Mouse (Mus musculus) Patski (cell line): ENCODE results near the gene Hmgcll1. TPM values are rescaled to one million over a fixed set of nuclear protein-coding genes. Genes with fewer than 3 reads are reported as not detected.
A peak's percentile ranks its signal among the peaks of the same experiment; 100 is the strongest.
"Not testable (repeated sequence)": the region's sequence is repeated elsewhere in the genome, so short reads cannot be mapped to it uniquely, and the experiment has no call there.

Source experiments
- ATAC-seq: fragments of 100-300 bp; one replicate; pipeline ENCODE4 v1.8.0; 2021
- CTCF ChIA-PET: fragments of 350-600 bp; sonication (Branson Sonifier 250); formaldehyde crosslinking; loops from one replicate; lab custom pipeline; 2022; ENCODE audit warnings: inconsistent platforms; lab: Charles Lee
- POLR2A ChIA-PET: fragments of 350-600 bp; sonication (Branson Sonifier 250); formaldehyde crosslinking; loops from one replicate; lab custom pipeline; 2022; ENCODE audit warnings: antibody characterized with exemption, inconsistent platforms; lab: Charles Lee
- DNase-seq: peaks from one replicate; pipeline ENCODE4 v3.0.0-alpha.2; 2011; ENCODE audit warnings: low read depth, low spot score
- H3K27me3 ChIP-seq: fragments of 371-371 bp; one replicate; pipeline ENCODE4 v1.5.1; 2021
- CTCF ChIP-seq: fragments of 100-300 bp; IDR thresholded peaks from one replicate; pipeline ENCODE4 v1.5.1; 2021
- in situ Hi-C: fragments of 300-500 bp; cut with MboI; formaldehyde crosslinking; loops from 3 replicates; pipeline ENCODE4 v1.11.1; 2018; ENCODE audit warnings: low pct_unique_long_range_greater_than_20kb, mixed read lengths
- polyA plus RNA-seq: library from polyadenylated mRNA; unstranded; gene quantifications from one replicate; pipeline ENCODE4 v1.2.3, GENCODE M21; 2021

The Hmgcll1 gene
- polyA plus RNA-seq, 1 experiment from 2014 or later = 2.6 TPM

DNA sequence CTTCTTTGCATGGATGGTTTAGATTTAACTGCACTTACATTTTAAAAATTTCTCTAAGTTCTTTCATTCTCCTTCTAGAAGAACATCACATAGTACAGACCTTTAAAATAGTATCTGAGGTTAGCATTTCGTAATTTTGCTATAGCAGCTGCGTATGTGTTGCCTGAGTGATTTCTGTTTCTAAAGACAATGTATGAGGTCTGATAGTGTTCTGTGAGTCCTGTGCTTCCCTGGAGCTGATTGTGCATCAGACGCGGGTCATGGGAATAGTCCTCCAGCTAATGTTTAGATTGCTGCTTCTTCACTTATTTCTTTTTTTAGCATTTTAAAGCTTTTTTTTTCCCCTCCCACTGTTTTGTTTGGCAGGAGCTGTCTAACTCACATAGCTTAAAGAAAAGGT is 46.8 kb downstream of the Hmgcll1 start:
- in situ Hi-C loops = no loop called here

DNA sequence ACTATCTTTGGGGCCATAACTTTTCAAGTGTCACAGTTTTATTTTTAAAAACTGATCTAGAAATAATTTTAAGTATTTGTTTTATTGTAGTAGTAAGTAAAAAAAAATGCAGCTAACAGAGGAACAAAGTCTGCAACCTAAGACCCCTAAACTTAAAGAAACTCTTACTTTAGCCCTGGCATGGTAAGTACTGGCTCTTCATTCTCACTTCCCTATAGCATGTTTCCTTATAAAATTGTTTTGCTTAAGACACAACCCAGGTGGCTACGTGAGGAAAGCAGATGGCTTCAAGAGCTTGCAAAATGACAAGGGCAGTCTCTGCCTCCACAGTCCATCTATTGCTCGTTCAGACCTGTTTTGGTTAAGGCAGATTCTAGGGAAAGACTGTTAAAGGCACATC is 49.5 kb downstream of the Hmgcll1 start:
- no peak for DNase-seq
- ChIA-PET POLR2A (no interaction called here), CTCF (no interaction called here)
- no peak for ATAC-seq
- no peak for TF ChIP-seq CTCF
- in situ Hi-C loops = no loop called here
- no peaks in the 10 kb centered on the region for H3K27me3 ChIP-seq

More for the DNA sequence above, 46.8 kb downstream of the Hmgcll1 start:
- DNase-seq (no peak), ATAC-seq (no peak)
- CTCF ChIA-PET = no interaction called here
- no peak for TF ChIP-seq CTCF
- POLR2A ChIA-PET = no interaction called here
- H3K27me3 ChIP-seq = no peaks in the 10 kb centered on the region

DNA sequence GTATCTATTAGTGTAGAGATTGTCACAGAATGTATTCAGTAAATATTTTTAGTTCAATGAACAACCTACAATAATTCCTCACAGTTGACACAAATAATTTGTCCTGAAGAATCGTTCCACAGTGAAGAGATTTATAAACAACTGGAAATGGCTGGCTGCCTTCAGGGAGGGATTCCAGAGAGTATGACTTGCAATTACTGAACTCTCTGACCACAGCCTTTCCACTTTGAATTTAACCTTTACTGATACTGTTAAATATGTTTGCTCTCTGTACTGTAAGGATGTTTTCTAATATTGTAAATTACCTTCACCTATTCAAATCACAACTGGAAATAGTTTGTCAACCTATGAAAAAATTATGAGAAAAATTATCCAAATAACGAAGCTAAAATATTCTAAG is 76.9 kb downstream of the Hmgcll1 start:
- CTCF ChIA-PET = no interaction called here
- TF ChIP-seq CTCF = no peak
- ATAC-seq (peak; percentile 57), DNase-seq (no peak)
- in situ Hi-C loops = no loop called here
- POLR2A ChIA-PET = no interaction called here
- peaks cover 6% of the 10 kb centered on the region for H3K27me3 ChIP-seq

DNA sequence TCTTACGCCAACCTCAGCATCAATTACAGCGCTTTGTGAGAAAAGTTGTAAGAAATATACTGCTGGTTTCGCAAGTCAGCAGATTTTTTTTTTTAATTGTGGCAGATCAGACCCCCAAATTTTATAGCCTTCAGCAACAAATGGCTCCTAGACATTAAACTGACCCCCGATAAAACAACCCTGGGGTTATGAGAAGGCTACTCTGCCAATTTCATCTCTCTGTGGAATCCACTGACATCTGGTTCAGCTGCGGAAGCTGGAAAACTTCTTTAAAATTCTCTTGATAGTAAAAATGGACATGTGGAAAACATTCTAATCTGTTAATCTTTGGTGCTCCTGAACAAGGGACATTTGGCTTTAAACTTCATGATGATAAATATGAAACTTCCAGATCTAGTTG is 82.6 kb downstream of the Hmgcll1 start:
- TF ChIP-seq CTCF = no peak
- in situ Hi-C loops = no loop called here
- CTCF ChIA-PET = no interaction called here
- ATAC-seq (no peak), DNase-seq (no peak)
- H3K27me3 ChIP-seq = no peaks in the 10 kb centered on the region
- POLR2A ChIA-PET = no interaction called here

DNA sequence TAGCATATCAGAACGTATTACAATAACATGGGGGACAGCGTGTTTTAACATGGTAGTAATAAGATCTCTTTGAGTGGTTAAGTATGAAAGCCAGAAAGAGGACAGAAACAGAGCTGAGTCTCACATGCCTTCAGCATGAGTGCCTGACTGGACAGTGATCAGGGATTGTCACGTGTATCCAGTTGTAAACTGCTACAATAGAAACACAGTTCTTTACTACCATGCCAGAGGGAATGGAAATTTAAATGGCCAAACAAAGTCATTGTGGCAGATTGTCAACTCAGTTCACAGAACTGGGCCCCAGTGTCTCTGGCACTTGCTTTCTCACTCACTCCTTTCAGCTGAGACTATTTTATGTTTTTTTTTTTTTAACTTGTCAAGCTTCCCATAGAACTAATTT is 85.3 kb downstream of the Hmgcll1 start:
- no peak for DNase-seq
- no peak for TF ChIP-seq CTCF
- CTCF ChIA-PET = no interaction called here
- POLR2A ChIA-PET = no interaction called here
- in situ Hi-C loops = no loop called here
- H3K27me3 ChIP-seq = no peaks in the 10 kb centered on the region
- no peak for ATAC-seq

DNA sequence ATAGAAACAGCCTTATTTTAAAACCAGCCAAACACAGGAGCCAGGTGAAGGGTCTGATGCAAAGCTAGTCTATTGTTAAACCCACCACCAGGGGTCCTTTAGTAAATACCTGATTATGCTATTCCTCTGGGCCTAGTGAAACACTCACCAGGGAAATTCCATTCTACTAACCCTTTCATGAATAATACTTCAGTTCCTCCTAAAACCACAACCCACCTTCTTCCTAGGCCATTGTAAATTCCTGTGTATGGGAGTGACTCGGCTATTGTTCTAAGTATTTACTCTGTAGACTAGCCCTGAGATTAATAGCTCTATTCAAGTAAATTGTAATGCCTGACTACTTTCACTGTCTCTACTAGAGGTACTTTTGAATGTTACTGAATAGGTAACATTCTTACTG is 89.8 kb downstream of the Hmgcll1 start:
- ATAC-seq, POLR2A ChIA-PET, H3K27me3 ChIP-seq, in situ Hi-C loops, DNase-seq: not testable (repeated sequence)
- CTCF ChIA-PET = interaction anchor here (1.6 kb wide), 1 partner anchor 18 kb away, joined by 3 read pairs; no protein-coding TSS in a partner anchor

DNA sequence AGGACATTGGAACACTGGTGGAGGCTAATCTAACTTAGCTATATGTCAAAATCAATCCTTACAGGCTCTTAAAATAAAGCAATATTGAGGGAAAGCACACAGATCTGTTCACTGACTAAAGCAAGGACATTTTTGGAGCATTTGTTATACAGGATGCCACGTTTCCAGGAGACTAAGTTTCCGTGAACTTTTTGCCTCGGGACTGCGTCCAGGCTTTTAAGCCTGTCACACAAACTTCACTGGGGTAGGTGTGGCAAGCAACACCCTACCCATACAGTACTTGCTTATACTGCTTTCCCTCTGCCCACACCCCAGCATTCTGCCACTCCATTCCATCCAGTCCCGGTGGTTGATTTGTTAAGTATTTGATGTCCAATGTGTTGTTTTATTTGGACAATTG is 90.2 kb downstream of the Hmgcll1 start:
- no peak for ATAC-seq
- no peak for DNase-seq
- POLR2A ChIA-PET = no interaction called here
- no peak for TF ChIP-seq CTCF
- no peaks in the 10 kb centered on the region for H3K27me3 ChIP-seq
- CTCF ChIA-PET = interaction anchor here (1.6 kb wide), 1 partner anchor 18 kb away, joined by 3 read pairs; no protein-coding TSS in a partner anchor
- in situ Hi-C loops = no loop called here

DNA sequence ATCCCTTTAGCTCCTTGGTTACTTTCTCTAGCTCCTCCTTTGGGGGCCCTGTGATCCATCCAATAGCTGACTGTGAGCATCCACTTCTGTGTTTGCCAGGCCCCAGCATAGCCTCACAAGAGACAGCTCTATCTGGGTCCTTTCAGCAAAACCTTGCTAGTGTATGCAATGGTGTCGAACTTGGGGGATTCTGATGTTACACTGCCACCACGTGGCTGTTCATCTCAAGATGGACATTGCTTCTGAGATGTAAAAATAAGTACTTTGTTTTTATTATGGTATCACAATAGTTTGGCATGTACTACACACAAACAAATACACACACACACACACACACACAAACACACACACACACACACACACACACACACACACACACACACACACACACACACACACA is 108.2 kb downstream of the Hmgcll1 start:
- DNase-seq, H3K27me3 ChIP-seq, POLR2A ChIA-PET, ATAC-seq: not testable (repeated sequence)
- peak; percentile 68 for TF ChIP-seq CTCF
- CTCF ChIA-PET = interaction anchor here (1.1 to 2.5 kb wide), 3 partner anchors 10 to 362 kb away, joined by 3 to 13 read pairs (median 5); no protein-coding TSS in a partner anchor
- in situ Hi-C loops = loop anchor here (10.0 kb wide), 1 partner anchor 218 kb away; no protein-coding TSS in a partner anchor

DNA sequence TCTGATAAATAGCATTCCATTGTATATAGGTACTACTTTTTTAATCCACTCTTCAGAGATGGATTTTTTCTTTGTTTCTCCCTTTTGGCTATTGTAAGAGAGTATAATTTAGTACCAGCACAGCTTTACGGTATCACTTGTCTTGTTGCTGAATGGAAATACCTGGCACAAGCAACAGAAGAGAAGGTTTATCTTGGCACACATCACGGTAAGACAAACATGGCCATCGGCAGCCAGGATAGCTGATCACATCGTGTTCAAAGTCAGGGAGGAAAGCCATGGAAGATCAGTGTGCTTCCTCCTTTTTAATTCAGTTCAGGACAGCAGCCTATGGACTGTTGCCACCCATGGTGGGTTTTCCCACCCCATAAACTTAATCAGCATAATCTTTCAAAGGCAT is 109.6 kb downstream of the Hmgcll1 start:
- no peak for ATAC-seq
- CTCF ChIA-PET = no interaction called here
- POLR2A ChIA-PET = no interaction called here
- no peak for DNase-seq
- in situ Hi-C loops = loop anchor here (10.0 kb wide), 1 partner anchor 219 kb away; no protein-coding TSS in a partner anchor
- TF ChIP-seq CTCF = no peak
- H3K27me3 ChIP-seq = no peaks in the 10 kb centered on the region

DNA sequence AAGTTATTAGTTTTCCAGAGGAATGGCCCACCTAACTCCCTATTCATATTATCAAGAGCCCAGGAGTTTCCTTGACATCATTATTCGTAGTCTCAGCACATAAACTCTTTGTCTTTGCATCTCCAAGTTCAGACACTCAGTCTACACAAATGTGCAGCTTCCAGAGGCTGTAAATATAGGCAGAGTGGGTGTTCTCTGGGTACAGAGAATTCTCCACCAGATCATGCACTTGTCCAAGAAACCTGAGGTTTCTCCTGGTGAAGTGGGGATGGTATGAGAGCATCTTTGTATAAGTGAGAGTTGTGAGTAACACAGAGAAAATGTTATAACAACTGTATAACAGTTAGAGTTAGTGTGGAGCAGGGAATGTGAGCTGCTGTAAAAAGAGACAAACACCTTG is 114.7 kb downstream of the Hmgcll1 start:
- ATAC-seq (no peak), DNase-seq (no peak)
- in situ Hi-C loops = loop anchor here (5.0 to 10.0 kb wide), 2 partner anchors 225 to 367 kb away; no protein-coding TSS in a partner anchor
- ChIA-PET CTCF (interaction anchor here (0.7 kb wide), 1 partner anchor 19 kb away, joined by 3 read pairs; no protein-coding TSS in a partner anchor), POLR2A (interaction anchor here (0.5 kb wide), 1 partner anchor 629 kb away, joined by 3 read pairs; no protein-coding TSS in a partner anchor)
- peaks cover 33% of the 10 kb centered on the region for H3K27me3 ChIP-seq
- no peak for TF ChIP-seq CTCF

DNA sequence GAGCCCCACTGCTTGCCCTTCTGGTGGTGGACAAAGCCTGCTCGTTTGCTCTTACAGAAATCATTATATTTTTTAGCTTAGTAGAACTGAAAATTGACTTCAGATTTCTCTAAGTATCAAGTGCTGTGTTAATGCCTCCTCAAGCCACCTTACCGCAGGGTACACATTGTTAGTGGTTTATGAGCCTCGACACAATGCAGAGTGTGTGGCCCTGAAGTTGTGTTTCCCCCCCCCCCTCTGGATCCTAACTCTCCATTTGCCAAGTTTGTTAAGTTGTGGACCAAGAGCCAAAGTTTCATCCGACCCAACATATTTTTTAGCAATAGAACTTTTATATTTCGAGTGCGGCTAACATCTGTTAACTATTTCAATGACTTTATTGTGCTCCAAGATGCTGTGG is 119.4 kb downstream of the Hmgcll1 start:
- ATAC-seq = no peak
- no peak for TF ChIP-seq CTCF
- in situ Hi-C loops = no loop called here
- CTCF ChIA-PET = no interaction called here
- POLR2A ChIA-PET = no interaction called here
- H3K27me3 ChIP-seq = peaks cover 40% of the 10 kb centered on the region
- DNase-seq = no peak
